Mouse (Mus musculus) heart, adult 8-10 months (tissue): ENCODE data around the gene Bmp3. TPM values are rescaled to one million over a fixed set of nuclear protein-coding genes. Genes with fewer than 3 reads are reported as not detected.
A peak's percentile ranks its signal among the peaks of the same experiment; 100 is the strongest.

Experiments
- DNase-seq: peaks from one replicate; pipeline ENCODE4 v3.0.0; 2022; ENCODE audit warnings: low spot score
- total RNA-seq, 4 experiments: library from RNA; stranded (reverse); gene quantifications; 2 replicates each; pipeline ENCODE4 v1.2.4; 2022

Bmp3 gene
- total RNA-seq, result under 1 TPM; 0.22 to 0.50 (median 0.36) TPM

DNA sequence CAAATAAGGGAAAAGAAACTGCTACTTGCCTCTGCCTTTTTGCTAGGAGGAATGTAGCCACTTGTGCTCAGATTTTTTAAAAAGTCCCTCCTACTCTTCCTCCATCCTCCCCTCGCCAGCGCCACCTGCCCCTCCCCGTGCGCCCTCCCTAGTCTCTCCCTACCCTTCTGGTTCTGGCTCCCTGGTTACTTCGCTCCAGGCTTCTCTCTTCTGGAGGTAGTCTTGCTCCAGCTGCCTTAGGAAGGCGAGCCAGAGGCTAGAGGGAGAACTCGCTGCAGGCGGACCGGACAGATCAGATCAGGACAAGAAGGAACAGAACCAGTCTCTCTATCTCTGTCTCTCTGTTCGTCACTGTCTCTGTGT is at the start of gene Bmp3:
Gene Bmp3, plus strand, starts transcription at position 152 of the 363 bp plus-strand sequence.
- DNase-seq, result no peak

DNA sequence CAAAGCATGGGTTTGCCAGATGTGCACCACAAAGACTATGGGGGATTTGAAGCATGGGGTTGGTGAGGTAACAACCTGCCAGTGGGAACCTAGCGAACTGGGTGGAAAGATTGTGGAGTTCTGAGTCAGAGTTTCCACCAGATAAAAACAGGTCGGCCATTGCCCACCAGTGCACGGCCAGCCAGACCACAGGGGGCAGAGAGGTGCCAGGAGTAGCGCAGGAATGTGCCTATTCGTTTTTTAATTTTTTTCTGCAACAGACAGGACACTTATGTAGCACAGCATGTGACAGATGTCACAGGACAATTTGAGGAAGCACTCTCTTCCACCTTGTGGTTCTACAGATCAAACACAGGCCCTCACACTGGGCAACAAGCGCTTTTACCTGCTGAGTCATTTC is 49.5 kb upstream of the Bmp3 start:
- no peak for DNase-seq

DNA sequence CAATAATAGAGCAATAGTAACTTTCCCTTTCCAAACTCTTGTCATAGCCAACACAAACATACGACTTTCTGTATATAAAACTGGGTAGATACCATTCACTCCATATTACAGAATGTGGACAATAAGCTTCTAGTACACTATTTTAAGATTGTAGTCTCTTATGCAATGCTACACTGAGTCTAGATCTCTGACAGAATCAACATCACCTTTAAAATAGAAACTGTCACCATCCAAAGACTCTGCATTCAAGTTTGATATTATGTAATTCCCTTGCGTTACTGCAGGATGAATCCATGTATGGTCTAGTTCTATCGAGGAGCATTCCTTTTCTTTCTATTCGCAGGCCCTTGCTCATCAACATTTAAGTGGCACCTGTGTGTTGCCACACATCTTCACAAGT is 47.7 kb upstream of the Bmp3 start:
- DNase-seq, result no peak

DNA sequence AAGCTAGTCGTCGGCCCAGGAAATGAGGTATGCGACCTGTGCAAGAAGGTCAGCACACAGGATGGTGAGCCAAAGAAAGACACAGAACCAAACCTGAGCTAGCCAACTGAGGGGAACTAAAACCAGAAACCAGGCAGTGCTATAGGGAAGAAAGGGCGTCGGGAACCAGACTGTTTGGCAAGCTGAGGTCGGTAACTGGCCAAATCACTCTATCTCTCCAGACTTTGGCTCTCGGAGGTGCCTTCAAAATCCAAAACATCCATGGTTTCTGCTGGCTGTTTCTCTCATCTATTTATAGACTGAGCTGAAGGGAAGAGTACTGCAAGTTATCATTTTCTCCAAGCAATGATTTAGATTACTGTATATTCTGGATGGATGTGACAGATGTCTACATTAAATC is 47.2 kb upstream of the Bmp3 start:
- no peak for DNase-seq

DNA sequence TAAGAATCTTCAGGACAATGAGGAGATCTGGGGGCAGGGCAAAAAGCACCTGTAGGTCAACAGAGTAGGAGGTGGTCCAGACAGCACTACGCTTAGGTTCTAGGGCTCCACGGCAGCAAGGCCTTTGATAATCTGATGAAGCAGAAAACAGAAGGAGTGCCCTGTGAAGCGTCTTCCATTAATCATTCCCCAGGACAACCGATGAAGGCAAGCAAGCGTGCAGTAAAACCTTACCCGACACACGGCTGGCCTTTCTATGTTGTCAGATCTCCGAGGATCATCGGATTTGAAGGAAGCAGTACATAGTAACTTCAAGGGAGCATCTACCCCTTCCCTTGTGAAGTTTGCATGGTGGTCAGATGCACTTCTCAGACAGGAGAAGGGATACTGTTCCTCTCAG is 46.3 kb upstream of the Bmp3 start:
- DNase-seq, result no peak

DNA sequence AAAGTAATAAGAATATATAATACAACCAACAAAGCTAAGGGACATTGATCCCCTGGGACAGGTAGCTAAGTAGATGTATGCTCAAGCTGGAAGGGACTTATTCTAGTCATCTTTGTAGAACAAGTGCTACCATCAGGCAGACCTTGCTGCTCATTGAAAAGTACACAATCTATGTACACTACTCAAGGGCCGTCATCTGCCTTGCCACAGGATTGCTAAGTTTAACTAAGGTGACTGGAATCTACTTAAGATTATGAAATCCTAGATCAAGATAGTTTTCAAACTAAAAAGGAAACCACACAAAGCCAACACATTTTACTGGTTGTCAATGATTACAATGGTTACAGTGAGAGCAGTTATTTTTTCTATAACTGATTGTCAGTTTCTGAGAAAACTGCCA is 41.8 kb upstream of the Bmp3 start:
- no peak for DNase-seq

DNA sequence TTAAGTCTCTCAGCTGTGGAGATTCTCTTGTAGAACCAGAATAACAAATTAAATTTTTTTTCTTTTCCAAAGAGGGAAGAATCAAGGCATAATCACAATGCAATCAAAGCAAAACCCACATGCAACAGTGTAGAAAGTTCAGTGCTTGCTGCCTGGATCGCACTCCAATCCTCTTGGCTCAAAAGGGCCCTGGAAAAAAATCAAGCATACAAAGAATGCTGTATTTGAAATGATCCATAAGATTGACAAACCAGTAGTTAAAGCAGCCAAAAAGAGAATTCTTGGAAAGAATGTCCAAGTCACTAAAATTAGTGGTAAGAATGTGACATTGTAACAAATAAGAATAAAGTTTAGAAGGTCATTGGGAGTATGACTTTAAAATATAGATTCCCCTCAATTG is 38.9 kb upstream of the Bmp3 start:
- no peak for DNase-seq

DNA sequence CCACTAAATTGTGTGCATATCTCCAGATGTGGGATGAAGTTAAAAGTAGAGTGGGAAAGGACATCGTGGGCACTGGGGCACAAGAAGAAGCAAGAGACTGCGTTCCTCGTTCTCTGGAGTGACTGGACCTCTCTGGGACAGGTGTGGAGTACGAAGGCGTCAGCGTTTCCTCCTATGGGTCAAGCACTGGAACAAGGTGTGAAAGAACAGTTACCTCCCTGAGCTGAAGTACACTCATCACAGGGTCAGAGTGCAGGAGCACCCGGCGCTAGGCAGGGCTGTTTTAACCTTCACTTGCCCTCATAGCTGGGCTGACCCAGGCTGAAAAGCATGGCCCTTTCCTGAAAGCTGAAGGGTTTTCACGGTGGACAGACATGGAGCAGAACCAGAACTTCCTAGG is 20.5 kb upstream of the Bmp3 start:
- DNase-seq, result no peak

DNA sequence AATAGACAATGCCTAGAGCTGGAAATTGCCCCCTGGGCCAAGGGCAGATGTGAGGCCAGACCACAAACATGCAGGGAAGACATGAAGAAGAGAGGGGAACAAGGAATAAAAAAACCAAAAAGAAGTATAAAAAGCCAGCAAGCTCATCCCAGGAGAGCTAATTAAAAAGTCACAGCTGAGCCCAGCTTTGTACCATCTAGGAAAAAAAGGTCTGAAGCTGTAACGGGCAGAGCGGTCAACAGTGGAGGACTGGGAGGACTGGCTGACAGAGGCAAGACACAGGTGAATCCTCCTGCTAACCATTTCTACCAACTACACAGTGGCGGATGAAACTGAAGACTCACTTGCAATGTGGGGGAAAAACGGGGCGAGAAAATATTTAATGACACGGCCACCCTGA is 19.9 kb upstream of the Bmp3 start:
- no peak for DNase-seq

DNA sequence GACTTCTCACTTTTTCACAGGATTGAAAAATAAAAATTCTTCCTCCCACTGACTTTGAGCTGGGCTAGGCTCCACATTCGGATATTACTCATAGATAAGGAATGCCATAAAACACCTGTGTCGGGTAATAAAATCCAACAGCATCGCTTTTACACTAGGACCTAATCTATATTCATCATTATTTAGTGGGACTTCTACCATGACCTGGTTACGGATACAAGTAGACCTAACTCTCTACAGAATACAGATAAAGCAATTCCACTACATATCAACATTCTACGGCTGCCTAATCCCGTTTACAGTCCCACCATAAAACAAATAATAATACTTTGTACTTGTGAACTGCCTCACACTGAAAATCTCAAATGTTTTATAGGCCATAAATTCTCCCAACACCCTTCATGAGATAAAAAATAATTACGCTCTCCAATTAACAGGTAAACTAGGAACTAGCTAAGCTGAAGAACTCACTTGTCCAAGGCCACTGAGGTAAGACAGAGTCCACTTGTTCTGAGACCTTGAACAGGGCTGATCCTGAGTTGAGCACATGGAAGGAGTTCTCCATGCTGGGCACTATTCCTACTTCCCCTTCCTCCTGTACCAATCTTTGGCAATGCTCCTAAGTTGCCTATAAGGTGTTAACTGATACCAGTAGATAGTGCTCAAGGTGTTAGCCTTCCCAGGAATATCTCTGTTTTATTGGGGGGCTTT is 11.5 kb upstream of the Bmp3 start:
- DNase-seq, result no peak

DNA sequence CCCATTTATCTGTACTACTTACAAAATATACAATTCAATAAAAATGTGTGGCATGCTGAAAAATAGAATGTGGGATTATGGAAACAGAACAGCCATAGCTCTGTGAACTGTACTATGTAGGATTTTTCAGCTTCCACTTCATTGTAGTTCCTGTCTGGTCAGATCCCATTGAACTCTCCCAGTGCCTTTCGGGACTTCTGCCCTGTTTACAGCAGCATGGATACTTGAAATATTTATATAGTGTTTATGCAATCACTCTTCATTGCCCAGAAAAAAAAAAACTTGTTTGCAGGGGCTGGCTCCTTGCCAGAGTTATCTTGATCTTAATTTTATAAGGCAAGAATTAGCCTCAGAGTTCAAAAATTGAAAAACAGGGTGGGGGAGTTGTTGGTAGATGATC is 9.6 kb upstream of the Bmp3 start:
- no peak for DNase-seq

DNA sequence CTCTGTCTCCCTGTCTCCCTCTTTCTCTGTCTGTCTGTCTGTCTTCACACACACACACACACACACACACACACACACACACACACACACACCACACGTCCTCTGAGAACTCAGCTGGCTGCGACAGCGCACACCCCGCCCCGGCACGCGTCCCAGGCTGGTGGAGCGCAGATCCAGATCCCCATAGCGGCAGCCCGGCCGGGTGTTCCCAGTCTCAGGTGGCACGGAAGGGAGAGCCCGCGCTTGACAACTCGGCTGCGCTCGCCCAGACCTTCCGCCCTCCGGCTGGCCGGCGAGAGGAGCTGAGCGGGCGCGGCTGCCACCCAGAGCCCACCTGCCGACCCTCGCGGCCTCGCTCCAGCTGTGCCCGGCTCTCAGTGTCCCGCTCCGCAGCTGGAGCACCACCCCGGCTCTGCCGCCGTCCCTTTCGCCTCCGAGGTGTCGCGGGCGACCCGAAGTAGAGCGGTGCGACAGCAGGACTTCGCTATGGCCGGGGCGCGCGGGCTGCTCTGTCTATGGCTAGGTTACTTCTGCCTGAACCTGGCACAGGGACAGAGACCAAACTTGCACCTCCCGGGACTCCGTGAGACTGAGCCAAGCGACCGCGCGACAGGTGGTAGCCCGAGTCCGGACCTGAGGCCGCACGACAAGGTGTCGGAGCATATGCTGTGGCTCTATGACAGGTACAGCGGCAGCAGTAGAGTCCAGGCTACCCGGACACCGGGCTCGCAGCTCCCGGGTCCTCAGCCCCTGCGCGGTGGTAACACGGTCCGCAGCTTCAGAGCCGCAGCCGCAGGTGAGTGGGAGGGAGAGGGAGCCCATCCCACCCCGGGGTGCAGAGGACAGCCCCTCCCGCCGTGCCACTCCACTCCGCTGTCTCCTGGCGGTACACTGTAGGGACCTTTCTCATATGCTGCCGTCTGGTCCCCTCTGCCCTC is 681 bp downstream of the Bmp3 start:
- no peak for DNase-seq

DNA sequence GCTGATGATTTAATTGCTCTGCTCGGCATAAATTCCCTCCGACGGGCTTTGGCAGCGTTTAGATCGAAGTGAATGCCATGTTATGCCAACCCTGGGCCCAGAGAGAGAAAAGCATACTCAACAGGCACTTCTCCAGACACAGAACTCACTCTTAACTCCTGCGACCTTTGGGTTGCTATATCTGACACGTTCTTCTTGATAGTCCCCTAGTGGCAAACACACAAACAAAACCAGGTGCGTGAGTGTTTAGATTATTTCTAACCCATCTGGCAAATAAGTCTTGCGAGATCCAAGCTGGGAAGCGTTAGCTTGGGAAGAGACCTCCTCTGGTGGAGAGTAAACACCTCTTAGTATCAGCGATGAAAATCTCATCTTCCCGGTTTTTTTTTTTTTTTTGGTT is 1.5 kb downstream of the Bmp3 start:
- DNase-seq, result no peak

DNA sequence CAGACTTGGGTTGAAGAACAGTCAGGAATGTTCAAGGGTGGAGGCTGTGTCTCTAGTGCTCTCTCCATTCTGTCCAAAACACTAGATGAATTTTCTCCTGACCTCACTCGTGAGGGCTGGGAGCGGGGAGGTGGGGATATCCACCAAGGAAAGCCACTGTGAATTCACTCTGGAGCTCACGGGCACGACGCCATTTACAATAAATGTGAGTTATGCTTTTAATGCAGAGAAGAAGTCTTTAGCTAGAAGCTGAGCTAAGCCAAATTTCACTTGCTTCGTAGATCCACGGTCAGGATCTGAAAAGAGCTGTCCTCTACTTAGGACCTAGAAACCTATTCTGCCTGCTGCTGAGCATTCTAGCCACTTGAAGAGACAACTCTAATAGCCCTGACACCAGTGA is 2.1 kb downstream of the Bmp3 start:
- DNase-seq, result no peak

DNA sequence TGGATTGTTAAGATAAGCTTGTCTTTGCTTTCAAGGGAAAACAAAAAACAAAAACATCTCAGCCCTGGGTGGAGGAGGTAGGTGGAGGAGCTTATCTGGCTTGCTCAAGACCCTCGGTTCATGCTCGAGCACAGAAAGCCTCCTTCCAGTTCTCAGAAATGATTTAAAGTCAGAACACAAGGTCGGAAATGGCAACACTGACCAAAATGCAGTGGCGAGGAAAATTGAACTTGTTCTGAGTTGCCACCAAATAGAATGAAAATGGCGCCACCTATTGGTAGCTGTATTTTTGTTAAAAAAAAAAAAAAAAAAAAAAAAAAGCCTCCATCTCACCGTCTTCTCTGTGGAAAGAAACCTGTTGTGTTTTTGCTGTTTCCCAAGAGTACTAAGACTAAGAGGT is 9.7 kb downstream of the Bmp3 start:
- no peak for DNase-seq

DNA sequence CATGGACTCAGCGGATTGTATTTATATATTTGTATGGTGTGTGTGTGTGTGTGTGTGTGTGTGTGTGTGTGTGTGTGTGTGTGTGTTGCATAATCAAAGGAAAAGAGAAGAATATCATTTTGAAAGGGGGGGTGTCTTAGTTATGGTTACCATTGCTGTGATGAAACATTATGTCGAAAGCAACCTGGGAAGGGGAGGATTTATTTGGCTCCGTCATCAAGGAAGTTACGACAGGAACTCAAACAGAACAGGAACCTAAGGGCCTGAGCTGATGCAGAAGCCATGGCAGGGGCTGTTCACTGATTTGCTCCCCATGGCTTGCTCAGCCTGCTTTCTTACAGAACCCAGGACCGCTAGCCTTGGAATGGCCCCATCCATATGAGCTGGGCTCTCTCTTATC is 10.9 kb downstream of the Bmp3 start:
- DNase-seq, result no peak

DNA sequence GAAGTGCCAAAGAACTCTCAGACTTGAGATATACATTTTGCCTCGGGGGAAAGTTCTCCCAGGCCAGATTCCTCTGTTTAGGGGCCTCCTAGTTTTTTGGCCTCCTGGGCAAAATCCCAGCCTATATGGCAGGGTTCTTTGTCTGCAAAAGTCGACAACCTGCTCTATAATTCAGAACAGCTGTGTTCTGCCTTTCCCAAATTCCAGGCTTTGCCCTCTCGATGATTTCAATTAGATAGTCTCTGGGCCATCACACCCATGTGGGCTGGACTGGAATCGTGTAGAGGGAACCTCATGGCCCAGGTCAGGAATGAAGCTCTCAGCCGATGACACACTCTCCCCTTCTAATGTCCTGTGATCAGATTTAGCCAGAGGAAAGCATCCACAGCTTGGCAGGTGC is 21.8 kb downstream of the Bmp3 start:
- DNase-seq, result no peak

DNA sequence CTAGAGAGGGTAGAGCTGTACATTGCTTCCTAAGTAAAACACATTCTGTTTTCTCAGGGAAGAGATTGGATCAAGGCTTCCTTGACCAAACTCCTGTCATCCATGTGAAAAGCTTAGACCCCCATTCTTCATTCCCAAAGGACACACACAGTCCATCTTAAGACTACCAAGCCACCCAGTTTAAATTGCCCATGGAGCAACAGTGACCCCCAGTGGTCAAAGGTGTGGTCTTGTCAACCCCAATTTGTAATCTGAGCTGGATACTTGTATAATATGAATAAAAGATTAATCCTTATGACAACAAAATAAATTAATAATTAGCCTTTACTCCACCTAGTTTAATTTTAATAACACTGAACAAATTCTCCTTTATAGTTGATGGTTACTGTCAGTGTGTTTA is 24.7 kb downstream of the Bmp3 start:
- peak; percentile 8 for DNase-seq

DNA sequence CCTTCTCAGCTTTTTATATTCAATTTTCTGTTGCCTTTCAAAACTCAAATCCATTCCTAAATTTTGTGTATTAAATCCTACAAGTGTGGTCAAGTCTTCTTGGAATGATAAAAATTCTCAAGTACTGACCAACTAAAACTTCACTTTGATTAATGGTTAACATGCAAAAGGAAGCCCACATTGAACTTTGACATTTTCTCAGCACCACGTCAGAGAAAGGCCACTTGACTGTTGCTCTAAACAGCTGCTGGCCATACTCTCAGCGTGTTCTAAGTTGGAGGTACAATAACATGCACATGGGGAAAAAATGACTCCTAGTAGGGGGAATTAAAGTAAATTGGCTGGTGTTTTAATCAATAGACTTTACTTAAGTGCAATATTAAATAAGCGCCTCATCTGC is 27.9 kb downstream of the Bmp3 start:
- no peak for DNase-seq

DNA sequence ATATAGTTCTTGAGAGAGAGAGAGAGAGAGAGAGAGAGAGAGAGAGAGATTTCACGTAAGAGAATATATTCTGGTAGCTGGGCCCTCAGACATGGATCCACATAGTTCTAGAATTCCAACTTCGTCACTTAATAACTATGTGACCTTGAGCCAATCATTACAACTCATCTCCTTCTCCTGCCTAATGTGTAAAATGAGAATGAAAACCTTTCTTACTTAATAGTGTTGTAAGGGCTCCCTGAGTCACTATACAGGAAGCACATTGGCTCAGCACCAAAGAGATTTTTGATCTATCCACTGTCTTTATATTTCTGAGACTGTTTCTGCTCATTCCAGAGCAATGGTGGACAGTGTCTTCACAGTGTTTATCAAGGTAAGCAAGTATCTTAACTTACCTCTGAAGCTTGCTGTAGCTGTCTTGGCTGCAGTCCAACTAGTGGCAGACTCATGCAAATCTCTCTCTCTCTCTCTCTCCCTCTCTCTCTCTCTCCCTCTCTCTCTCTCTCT is 36.4 kb downstream of the Bmp3 start:
- no peak for DNase-seq

DNA sequence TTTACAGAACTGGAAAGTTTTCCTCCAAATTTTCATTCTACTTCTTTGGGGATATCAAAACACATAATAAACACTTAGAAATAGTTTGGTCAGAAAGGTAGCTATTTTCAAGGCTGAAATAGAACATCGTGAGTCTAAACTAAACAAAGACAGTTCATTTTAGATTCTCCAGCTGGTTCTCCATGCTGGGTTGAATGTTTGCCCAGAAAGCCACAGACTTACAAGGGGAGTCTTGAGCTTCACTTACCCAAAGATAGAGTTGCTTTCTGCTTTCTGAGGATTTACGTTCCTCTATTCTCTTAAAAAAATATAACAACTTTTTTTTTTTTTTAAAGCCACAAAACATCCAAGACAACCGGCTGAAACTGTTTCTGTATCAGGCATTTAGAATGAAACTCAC is 40.1 kb downstream of the Bmp3 start:
- DNase-seq, result no peak

DNA sequence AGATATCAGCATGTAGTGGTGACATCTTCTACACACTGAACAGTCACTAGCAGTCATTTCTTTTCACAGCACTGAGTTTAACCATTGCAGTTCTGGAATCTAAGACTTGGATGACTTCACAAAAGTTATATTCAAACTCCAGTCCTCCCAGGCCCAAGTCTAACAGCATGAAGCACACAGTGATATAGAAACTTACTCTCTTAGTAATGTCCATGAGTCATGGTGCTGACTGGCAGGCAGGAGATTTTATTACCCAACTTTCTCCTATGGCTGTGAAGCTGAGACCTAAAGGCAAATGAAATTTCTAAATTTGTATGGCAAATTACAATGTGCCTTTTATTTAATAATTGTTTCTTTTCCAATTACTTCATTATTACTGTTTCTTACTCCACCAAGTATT is 43.7 kb downstream of the Bmp3 start:
- no peak for DNase-seq

DNA sequence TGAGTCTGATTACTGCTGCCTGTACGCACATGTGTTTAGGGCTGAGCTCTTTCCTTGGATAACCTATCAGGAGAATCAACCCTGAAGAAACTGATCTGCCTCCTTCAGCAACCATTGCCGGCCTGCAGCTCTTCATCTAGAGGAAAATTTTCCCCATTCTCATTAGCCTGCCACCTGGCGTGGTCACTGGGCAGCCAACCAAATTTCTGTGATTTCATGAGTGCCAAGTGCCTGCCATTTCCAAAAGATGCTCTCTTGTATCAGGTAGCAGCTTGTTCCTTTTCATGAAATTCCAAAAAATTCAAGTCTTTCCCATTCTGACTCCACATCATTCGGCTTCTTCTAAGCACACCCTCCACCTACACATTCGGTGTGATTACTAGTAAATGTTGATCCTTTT is 46.7 kb downstream of the Bmp3 start:
- no peak for DNase-seq
